ENCODE assay signal across 21 mouse cellular contexts in genomic region chr12:103763083-103763482, GRCm38 (mm10). TPM values are rescaled to one million over a fixed set of nuclear protein-coding genes. Genes with fewer than 3 reads are reported as not detected.
"Had no signal": no experiment of that assay in that cellular context is flagged by ENCODE, and none has a peak within 500 bp of the region (broad histone marks: within the 10 kb centered on the region; RNA-seq: fewer than 3 reads in every experiment).

No protein-coding gene starts in this region.

RNA-seq across cellular contexts. Expression of gene Serpina1d, which starts 10.3 kb away (rescaled TPM):
- total RNA-seq: common myeloid progenitor, adult 5-6 weeks; forebrain, postnatal 0 days; gastrocnemius, adult 2 months; gastrocnemius, postnatal 14 days; gastrocnemius, postnatal 25 days; granulocyte monocyte progenitor cell, adult 5-6 weeks had no signal
- polyA plus RNA-seq: embryonic facial prominence, embryonic 10.5 days; embryonic facial prominence, embryonic 11.5 days; embryonic facial prominence, embryonic 12.5 days; embryonic facial prominence, embryonic 13.5 days; embryonic facial prominence, embryonic 14.5 days; embryonic facial prominence, embryonic 15.5 days; erythroblast, embryonic 14.5 days; forebrain, embryonic 10.5 days; forebrain, embryonic 11.5 days; forebrain, embryonic 12.5 days; forebrain, embryonic 13.5 days; forebrain, embryonic 14.5 days; forebrain, embryonic 15.5 days; forebrain, embryonic 16.5 days; forebrain, postnatal 0 days; frontal cortex, adult 2 months had no signal
